Mouse (Mus musculus) C2C12 (cell line): Measurements from ENCODE around the gene Kpna3.

Source experiments
- CEBPB ChIP-seq: IDR thresholded peaks from one replicate; pipeline ENCODE4 v1.6.1; 2011; ENCODE audit warnings: low read depth, mild to moderate bottlenecking, control low read depth, moderate library complexity
- CTCF ChIP-seq: IDR thresholded peaks from one replicate; pipeline ENCODE4 v1.5.1; 2011; ENCODE audit not compliant: control insufficient read depth, insufficient read depth, insufficient read length

GRCm38 (mm10) chr14:61413686-61414085 is 26.0 kb downstream of the Kpna3 start:
- TF ChIP-seq CTCF (no peak), CEBPB (no peak)
